Mouse (Mus musculus) neural tube, embryonic 15.5 days (tissue): ENCODE results near the gene Map3k5. TPM values are rescaled to one million over a fixed set of nuclear protein-coding genes. Genes with fewer than 3 reads are reported as not detected.

Experiments
- ATAC-seq: fragments of 200-750 bp; cut with Nextera tagmentation; 2 replicates; pipeline ENCODE4 v1.8.0; 2017; ENCODE audit warnings: mild to moderate bottlenecking, moderate TSS enrichment, moderate library complexity; ENCODE audit not compliant: low FRiP score
- H3K27ac ChIP-seq: fragments of 300-500 bp; sonication (generic); replicated peaks from 2 replicates; pipeline ENCODE4 v1.5.1; 2015; ENCODE audit warnings: mild to moderate bottlenecking, inconsistent platforms
- H3K27me3 ChIP-seq: fragments of 300-500 bp; sonication (generic); replicated peaks from 2 replicates; pipeline ENCODE4 v1.6.1; 2015; ENCODE audit warnings: inconsistent platforms
- H3K36me3 ChIP-seq: fragments of 300-500 bp; sonication (generic); 2 replicates; pipeline ENCODE4 v1.6.1; 2015; ENCODE audit warnings: inconsistent platforms
- H3K4me1 ChIP-seq: fragments of 300-500 bp; sonication (generic); 2 replicates; pipeline ENCODE4 v1.6.1; 2015; ENCODE audit warnings: inconsistent platforms
- H3K4me2 ChIP-seq: fragments of 300-500 bp; sonication (generic); 2 replicates; pipeline ENCODE4 v1.6.1; 2015; ENCODE audit warnings: inconsistent platforms, mild to moderate bottlenecking, moderate library complexity
- H3K4me3 ChIP-seq: fragments of 300-500 bp; sonication (generic); replicated peaks from 2 replicates; pipeline ENCODE4 v1.5.1; 2015; ENCODE audit warnings: mild to moderate bottlenecking, inconsistent platforms
- H3K9ac ChIP-seq: fragments of 300-500 bp; sonication (generic); replicated peaks from 2 replicates; pipeline ENCODE4 v1.6.1; 2015; ENCODE audit warnings: mild to moderate bottlenecking, inconsistent platforms
- H3K9me3 ChIP-seq: fragments of 300-500 bp; sonication (generic); replicated peaks from 2 replicates; pipeline ENCODE4 v1.6.1; 2016; ENCODE audit warnings: inconsistent platforms
- WGBS: fragments of 180-500 bp; shearing (Covaris S2); methylation state at CpG from one replicate; pipeline ENCODE4 v1.1.7; 2015; ENCODE audit warnings: mixed read lengths; 5-methylcytosine and 5-hydroxymethylcytosine counted together
- polyA plus RNA-seq: library from polyadenylated mRNA; unstranded; fragments of >200 nt; fragmentation: Nextera tagmentation; extraction: Ambion mirVana; gene quantifications from 2 replicates; pipeline ENCODE4 v1.2.1, GENCODE M21; 2015

Map3k5 gene
- polyA plus RNA-seq, 1 experiment from 2014 or later = 1.4 TPM

DNA sequence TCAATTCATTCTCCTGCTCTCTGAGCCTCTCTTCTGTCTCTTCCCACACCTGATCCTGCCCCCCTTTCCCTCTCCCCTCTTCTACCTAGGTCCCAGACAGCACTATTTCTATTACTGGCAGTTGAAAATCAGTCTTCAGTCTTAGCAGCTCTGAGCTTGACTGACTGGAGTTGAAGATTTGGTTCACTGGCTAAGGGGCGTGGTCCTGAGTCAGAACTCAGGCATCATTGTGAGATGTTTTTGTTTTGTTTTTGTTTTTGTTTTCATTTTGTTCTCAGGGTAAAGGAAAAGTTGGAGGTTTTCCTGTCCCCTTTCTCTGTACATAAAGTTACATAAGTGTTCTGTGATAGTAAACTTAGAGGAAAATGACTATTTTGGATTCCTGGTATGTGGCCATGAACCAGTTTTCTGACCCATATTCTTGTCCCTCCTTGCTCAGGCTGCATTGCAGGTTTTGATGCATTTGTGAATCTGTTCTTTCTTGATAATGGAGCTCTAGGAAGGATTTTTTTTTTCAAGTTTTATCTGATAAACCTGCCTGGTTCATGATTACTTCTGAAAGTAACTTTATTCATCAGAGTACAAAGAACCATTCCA, 131.9 kb downstream of the Map3k5 start:
- Histone ChIP-seq H3K36me3 (no peaks in the 10 kb centered on the region), H3K9ac (no peak overlapping the region), H3K9me3 (no peaks in the 10 kb centered on the region), H3K4me1 (no peaks in the 10 kb centered on the region), H3K27me3 (no peaks in the 10 kb centered on the region), H3K4me3 (no peak overlapping the region), H3K27ac (no peak overlapping the region), H3K4me2 (no peak overlapping the region)
- WGBS = 91% methylated on average over 1 of the region's 1 CpGs
- no peak for ATAC-seq

GRCm38 (mm10) chr10:20069771-20070460, 135.6 kb downstream of the Map3k5 start:
- H3K9me3 ChIP-seq = no peaks in the 10 kb centered on the region
- no peak overlapping the region for H3K4me3 ChIP-seq
- no peaks in the 10 kb centered on the region for H3K4me1 ChIP-seq
- no peak overlapping the region for H3K9ac ChIP-seq
- ATAC-seq = no peak
- H3K4me2 ChIP-seq = no peak overlapping the region
- no peaks in the 10 kb centered on the region for H3K36me3 ChIP-seq
- 93% methylated on average over 11 of the region's 11 CpGs for WGBS
- no peaks in the 10 kb centered on the region for H3K27me3 ChIP-seq
- no peak overlapping the region for H3K27ac ChIP-seq

DNA sequence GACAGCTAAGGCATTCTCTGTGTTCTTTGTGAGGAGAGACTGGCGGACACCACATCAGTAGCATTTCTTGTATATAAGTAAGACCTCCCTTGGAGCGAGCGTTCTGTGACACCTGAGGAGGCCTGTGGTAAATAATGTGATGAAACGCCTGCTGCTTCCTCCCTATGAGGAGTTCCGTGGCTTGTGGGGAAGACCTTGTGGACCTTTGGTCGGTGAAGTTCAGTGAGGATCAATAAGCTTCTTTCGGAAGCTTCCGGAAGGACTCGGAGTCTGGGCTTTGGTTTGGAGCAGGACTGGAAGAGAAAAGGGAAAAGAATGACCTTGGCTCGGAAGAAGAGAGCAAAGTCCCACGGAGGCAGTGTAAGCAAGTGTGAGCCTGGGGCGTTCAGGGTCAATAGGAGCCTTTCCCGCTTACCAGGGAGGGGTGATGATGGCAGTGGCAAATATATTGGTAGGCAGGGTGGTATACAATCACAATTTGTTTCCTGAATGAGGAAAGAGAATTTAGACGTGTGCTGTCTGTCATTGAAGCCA, 136.4 kb downstream of the Map3k5 start:
- H3K27me3 ChIP-seq = no peaks in the 10 kb centered on the region
- H3K4me2 ChIP-seq = no peak overlapping the region
- H3K4me3 ChIP-seq = no peak overlapping the region
- ATAC-seq = no peak
- no peaks in the 10 kb centered on the region for H3K9me3 ChIP-seq
- no peaks in the 10 kb centered on the region for H3K4me1 ChIP-seq
- H3K36me3 ChIP-seq = no peaks in the 10 kb centered on the region
- no peak overlapping the region for H3K9ac ChIP-seq
- 87% methylated on average over 14 of the region's 14 CpGs for WGBS
- H3K27ac ChIP-seq = no peak overlapping the region

DNA sequence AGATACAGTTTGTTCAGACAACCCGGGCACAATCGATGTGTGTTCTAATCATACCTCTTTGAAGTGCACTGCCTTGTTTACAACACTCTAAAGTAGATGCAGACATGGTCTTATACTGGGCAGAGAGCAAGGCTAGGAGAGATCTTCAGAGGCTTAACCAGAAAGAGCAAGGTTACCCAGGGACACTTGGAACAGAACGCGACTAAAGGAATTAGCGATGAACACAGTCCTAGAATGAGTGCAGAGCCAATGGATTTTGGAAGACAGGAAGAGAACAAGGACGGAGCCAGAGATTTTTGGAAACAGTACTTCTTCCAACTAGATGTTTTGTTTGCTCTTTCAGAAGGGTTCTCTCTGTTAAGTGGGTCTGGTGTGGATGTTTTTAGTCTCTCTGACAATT, 137.4 kb downstream of the Map3k5 start:
- Histone ChIP-seq H3K4me2 (no peak overlapping the region), H3K27ac (no peak overlapping the region), H3K4me3 (no peak overlapping the region), H3K9me3 (no peaks in the 10 kb centered on the region), H3K27me3 (no peaks in the 10 kb centered on the region), H3K4me1 (no peaks in the 10 kb centered on the region), H3K9ac (no peak overlapping the region), H3K36me3 (no peaks in the 10 kb centered on the region)
- 89% methylated on average over 6 of the region's 6 CpGs for WGBS
- no peak for ATAC-seq

GRCm38 (mm10) chr10:20073236-20073893, 139.1 kb downstream of the Map3k5 start:
- 73% methylated on average over 7 of the region's 7 CpGs for WGBS
- H3K4me2 ChIP-seq = no peak overlapping the region
- H3K4me3 ChIP-seq = no peak overlapping the region
- H3K27me3 ChIP-seq = no peaks in the 10 kb centered on the region
- no peaks in the 10 kb centered on the region for H3K36me3 ChIP-seq
- no peaks in the 10 kb centered on the region for H3K4me1 ChIP-seq
- no peak overlapping the region for H3K27ac ChIP-seq
- H3K9me3 ChIP-seq = no peaks in the 10 kb centered on the region
- H3K9ac ChIP-seq = no peak overlapping the region
- 0 out of 2 replicates have a peak, but pooled peaks have one; percentile 38 for ATAC-seq

GRCm38 (mm10) chr10:20076541-20077469, 142.5 kb downstream of the Map3k5 start:
- no peak overlapping the region for H3K27ac ChIP-seq
- H3K4me2 ChIP-seq = no peak overlapping the region
- H3K4me3 ChIP-seq = no peak overlapping the region
- H3K27me3 ChIP-seq = no peaks in the 10 kb centered on the region
- no peaks in the 10 kb centered on the region for H3K9me3 ChIP-seq
- no peak for ATAC-seq
- no peaks in the 10 kb centered on the region for H3K36me3 ChIP-seq
- H3K9ac ChIP-seq = no peak overlapping the region
- H3K4me1 ChIP-seq = no peaks in the 10 kb centered on the region
- WGBS = 77% methylated on average over 13 of the region's 13 CpGs

GRCm38 (mm10) chr10:20078350-20078749, 144.1 kb downstream of the Map3k5 start:
- Histone ChIP-seq H3K4me3 (no peak overlapping the region), H3K4me2 (no peak overlapping the region), H3K27ac (no peak overlapping the region), H3K36me3 (no peaks in the 10 kb centered on the region), H3K9ac (no peak overlapping the region), H3K27me3 (no peaks in the 10 kb centered on the region), H3K9me3 (no peaks in the 10 kb centered on the region), H3K4me1 (no peaks in the 10 kb centered on the region)
- no peak for ATAC-seq
- WGBS = 95% methylated on average over 2 of the region's 2 CpGs

GRCm38 (mm10) chr10:20087841-20088240, 153.6 kb downstream of the Map3k5 start:
- WGBS = 70% methylated on average over 2 of the region's 2 CpGs
- H3K9me3 ChIP-seq = no peaks in the 10 kb centered on the region
- no peak overlapping the region for H3K4me2 ChIP-seq
- no peaks in the 10 kb centered on the region for H3K4me1 ChIP-seq
- no peak overlapping the region for H3K4me3 ChIP-seq
- no peak overlapping the region for H3K9ac ChIP-seq
- no peak for ATAC-seq
- H3K36me3 ChIP-seq = no peaks in the 10 kb centered on the region
- no peaks in the 10 kb centered on the region for H3K27me3 ChIP-seq
- H3K27ac ChIP-seq = no peak overlapping the region

- no peak for ATAC-seq
- no peaks in the 10 kb centered on the region for H3K36me3 ChIP-seq
- no peak overlapping the region for H3K9ac ChIP-seq
- H3K27ac ChIP-seq = no peak overlapping the region
- no peaks in the 10 kb centered on the region for H3K9me3 ChIP-seq
- H3K27me3 ChIP-seq = no peaks in the 10 kb centered on the region
- no peak overlapping the region for H3K4me2 ChIP-seq
- WGBS = 45% methylated on average over 3 of the region's 3 CpGs
- no peaks in the 10 kb centered on the region for H3K4me1 ChIP-seq
- no peak overlapping the region for H3K4me3 ChIP-seq
Measured at GRCm38 (mm10) chr10:20089026-20089425, 154.8 kb downstream of the Map3k5 start.

DNA sequence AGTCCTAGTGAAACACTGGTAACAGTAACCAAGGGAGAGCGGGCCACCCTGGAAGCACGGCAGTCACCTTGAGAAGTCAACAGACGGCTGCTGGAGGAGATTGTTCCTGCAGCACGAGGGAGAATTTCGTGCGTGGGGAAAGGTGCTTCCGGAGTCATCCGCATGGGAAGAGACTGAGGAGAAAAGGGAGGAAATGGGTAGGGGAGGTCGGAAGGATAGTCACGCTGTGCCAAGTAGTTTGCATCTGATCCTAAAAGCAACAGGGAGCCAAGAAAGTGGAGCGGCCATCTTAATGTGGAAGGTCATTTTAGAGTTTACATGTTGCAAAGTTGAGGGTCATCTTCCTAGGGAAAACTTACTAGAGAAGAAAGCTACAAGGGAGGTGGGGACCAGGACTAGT, 155.9 kb downstream of the Map3k5 start:
- H3K27ac ChIP-seq = no peak overlapping the region
- WGBS = 94% methylated on average over 11 of the region's 11 CpGs
- H3K4me2 ChIP-seq = no peak overlapping the region
- no peak for ATAC-seq
- H3K4me3 ChIP-seq = no peak overlapping the region
- H3K4me1 ChIP-seq = no peaks in the 10 kb centered on the region
- H3K9me3 ChIP-seq = no peaks in the 10 kb centered on the region
- H3K27me3 ChIP-seq = no peaks in the 10 kb centered on the region
- no peaks in the 10 kb centered on the region for H3K36me3 ChIP-seq
- H3K9ac ChIP-seq = no peak overlapping the region

DNA sequence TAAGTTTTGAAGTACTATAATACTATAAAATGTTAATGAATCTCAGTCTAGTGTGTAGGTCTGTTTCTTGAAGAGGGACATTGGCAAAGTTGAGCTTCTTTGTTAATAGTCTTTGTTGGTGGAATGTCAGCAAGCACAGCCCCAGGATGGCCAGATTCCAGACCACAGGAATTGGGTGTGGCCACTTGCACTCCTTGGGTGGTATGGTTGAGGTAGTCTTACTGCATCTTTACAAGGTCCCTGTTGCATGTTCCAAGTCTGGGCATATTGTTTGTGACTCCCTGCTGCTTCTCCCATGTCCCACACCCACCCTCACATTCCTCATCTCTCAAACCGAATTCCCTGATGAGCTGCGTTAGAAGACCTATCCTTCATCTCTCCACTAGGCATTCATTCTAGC, 157.1 kb downstream of the Map3k5 start:
- no peak overlapping the region for H3K9ac ChIP-seq
- 96% methylated on average over 2 of the region's 2 CpGs for WGBS
- no peaks in the 10 kb centered on the region for H3K36me3 ChIP-seq
- H3K27me3 ChIP-seq = no peaks in the 10 kb centered on the region
- no peak overlapping the region for H3K4me3 ChIP-seq
- no peaks in the 10 kb centered on the region for H3K4me1 ChIP-seq
- no peak overlapping the region for H3K27ac ChIP-seq
- no peak overlapping the region for H3K4me2 ChIP-seq
- ATAC-seq = no peak
- H3K9me3 ChIP-seq = no peaks in the 10 kb centered on the region
